Mouse (Mus musculus): ENCODE data around the gene Ptprz1.

DNA sequence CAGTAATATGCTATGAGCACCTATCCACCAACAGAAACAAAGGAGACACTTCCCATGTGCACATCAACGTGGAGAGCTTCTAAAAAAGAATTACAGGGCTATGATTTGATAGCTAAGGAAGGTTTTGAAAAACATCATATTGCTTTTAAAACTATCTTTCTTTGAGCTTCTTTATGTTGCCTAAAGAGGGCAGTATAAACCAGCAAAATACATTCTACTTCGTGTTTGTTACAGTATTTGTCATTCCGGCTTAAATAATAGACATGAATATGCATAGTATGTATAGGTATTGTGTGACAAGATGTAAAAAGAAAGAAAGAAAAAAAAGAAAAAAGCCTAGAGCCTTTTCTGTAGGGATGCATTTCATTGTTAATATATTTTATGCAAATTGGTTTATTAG is 127.8 kb downstream of the Ptprz1 start:
- TF ChIP-seq POLR2A (IDR thresholded peaks at IDR 0.05; ENCODE audit: low read depth, low read length) (no peak), CTCF (IDR thresholded peaks at IDR 0.05; ENCODE audit: extremely low read depth, insufficient read length, insufficient replicate concordance, low read depth, low read length) (no peak)

Data from small intestine, adult 2 months (tissue).